Mouse (Mus musculus) NIH3T3 (cell line): ENCODE results near the gene Rfxap.

ENCODE experiments used
- DNase-seq: peaks from one replicate; pipeline ENCODE4 v3.0.0-alpha.2; 2012; ENCODE audit warnings: low read depth

Gene Rfxap

GRCm38 (mm10) chr3:54807666-54808217, at the start of gene Rfxap:
TSS of gene Rfxap (minus strand) at chr3:54807791.
- DNase-seq = peak; percentile 98

GRCm38 (mm10) chr3:54835421-54835820, 27.8 kb upstream of the Rfxap start:
- no peak for DNase-seq

GRCm38 (mm10) chr3:54832491-54832890, 24.9 kb upstream of the Rfxap start:
- DNase-seq = peak; percentile 53

GRCm38 (mm10) chr3:54822526-54822925, 14.9 kb upstream of the Rfxap start:
- DNase-seq = peak; percentile 5

GRCm38 (mm10) chr3:54815292-54815691, 7.7 kb upstream of the Rfxap start:
- peak; percentile 80 for DNase-seq

GRCm38 (mm10) chr3:54814622-54815021, 7.0 kb upstream of the Rfxap start:
- DNase-seq = no peak

- DNase-seq = peak; percentile 18
These were observed 5.9 kb upstream of the Rfxap start for GRCm38 (mm10) chr3:54813418-54813988.

- peak; percentile 30 for DNase-seq
These were observed 4.0 kb upstream of the Rfxap start for GRCm38 (mm10) chr3:54811616-54812015.

- peak; percentile 12 for DNase-seq
These were observed 1.5 kb upstream of the Rfxap start for GRCm38 (mm10) chr3:54809111-54809510.

- no peak for DNase-seq
These were observed 430 bp downstream of the Rfxap start for GRCm38 (mm10) chr3:54807061-54807661.

- DNase-seq = no peak
These were observed 3.9 kb downstream of the Rfxap start for GRCm38 (mm10) chr3:54803713-54804112.

GRCm38 (mm10) chr3:54797211-54797610, 10.4 kb downstream of the Rfxap start:
- DNase-seq = peak; percentile 52

- DNase-seq = peak; percentile 52
These were observed 11.8 kb downstream of the Rfxap start for GRCm38 (mm10) chr3:54795806-54796205.

GRCm38 (mm10) chr3:54795379-54795778, 12.2 kb downstream of the Rfxap start:
- DNase-seq = peak; percentile 11

- peak; percentile 20 for DNase-seq
These were observed 13.8 kb downstream of the Rfxap start for GRCm38 (mm10) chr3:54793762-54794161.

GRCm38 (mm10) chr3:54791822-54792677, 15.5 kb downstream of the Rfxap start:
- no peak for DNase-seq

- DNase-seq = no peak
These were observed 17.0 kb downstream of the Rfxap start for GRCm38 (mm10) chr3:54790601-54791000.

- no peak for DNase-seq
These were observed 31.5 kb downstream of the Rfxap start for GRCm38 (mm10) chr3:54775989-54776631.

- peak; percentile 12 for DNase-seq
These were observed 34.0 kb downstream of the Rfxap start for GRCm38 (mm10) chr3:54773613-54774012.

GRCm38 (mm10) chr3:54769349-54770275, 38.0 kb downstream of the Rfxap start:
- DNase-seq = no peak

GRCm38 (mm10) chr3:54768592-54768991, 39.0 kb downstream of the Rfxap start:
- DNase-seq = no peak
